Mouse (Mus musculus): Measurements from ENCODE around the gene Psmb8.

- no peak for TF ChIP-seq POLR2A (IDR thresholded peaks at IDR 0.05; ENCODE audit: low read depth, low read length)
- TF ChIP-seq CTCF (IDR thresholded peaks at IDR 0.05; ENCODE audit: borderline replicate concordance, insufficient read depth, low read length): no peak
Observed at GRCm38 (mm10) chr17:34179913-34180859, 17.3 kb upstream of the Psmb8 start.
